Mouse (Mus musculus) brain, embryonic 14.5 days (tissue): ENCODE measurements at regions not wholly inside any gene's neighbourhood (a gene's known extent, or its start where the extent isn't known, plus 50 kb on each side); places are given as distances from the start of the nearest gene placed in this dataset.

Experiments used
- DNase-seq: peaks from one replicate; pipeline ENCODE4 v3.0.0-alpha.2; 2011; ENCODE audit warnings: low read depth
- CTCF ChIP-seq: fragments of 200-500 bp; IDR thresholded peaks from 2 replicates; pipeline ENCODE4 v1.5.1; 2012; ENCODE audit warnings: inconsistent platforms, mild to moderate bottlenecking, moderate library complexity, borderline replicate concordance; ENCODE audit not compliant: insufficient read depth, insufficient read length; ENCODE audit errors: extremely low read depth
- POLR2A ChIP-seq: fragments of 200-500 bp; IDR thresholded peaks from 2 replicates; pipeline ENCODE4 v1.6.1; 2012; ENCODE audit warnings: mild to moderate bottlenecking, inconsistent platforms, borderline replicate concordance; ENCODE audit not compliant: poor library complexity, insufficient read depth, insufficient read length, severe bottlenecking; ENCODE audit errors: extremely low read depth

DNA sequence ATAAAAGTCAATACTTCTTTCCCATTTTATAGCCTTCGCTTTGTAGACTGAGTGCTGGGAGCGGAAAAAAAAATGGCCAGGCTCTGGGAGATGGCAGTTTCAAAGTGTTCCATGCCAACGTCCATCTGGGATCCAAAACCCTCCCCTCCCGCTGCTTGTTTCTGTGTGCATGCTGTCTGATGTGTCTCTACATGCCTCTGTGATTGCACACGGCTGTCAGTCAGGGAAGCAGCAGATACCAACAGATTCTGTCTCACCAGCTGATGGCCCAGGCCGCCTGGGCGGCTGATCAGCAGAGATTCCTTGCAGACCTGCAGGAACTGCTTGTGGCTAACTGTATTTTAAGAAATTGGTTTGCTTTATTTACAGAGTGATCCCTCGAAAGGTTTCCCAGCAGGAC lies 245.4 kb upstream of the Satb1 start:
- TF ChIP-seq POLR2A (no peak), CTCF (no peak)
- DNase-seq: peak; percentile 64

DNA sequence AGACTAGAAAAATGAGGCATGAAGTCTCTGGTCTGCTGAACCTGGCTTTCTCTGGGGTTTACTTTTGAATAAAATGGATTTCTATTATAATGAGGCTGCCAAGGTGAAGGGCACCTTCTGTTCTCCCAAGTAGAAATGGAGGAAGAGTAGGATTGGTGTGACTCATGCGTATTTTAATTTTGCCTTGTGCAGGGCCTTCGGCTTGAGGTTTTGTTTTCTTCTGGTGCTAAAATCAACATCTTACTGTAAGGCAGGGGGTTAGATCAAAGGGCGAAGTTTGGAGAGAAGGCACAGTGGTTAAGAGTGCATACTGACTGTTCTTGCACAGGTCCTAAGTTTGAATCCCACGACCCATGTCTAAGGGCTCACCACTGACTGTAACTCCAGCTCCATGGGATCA lies 244.9 kb upstream of the Satb1 start:
- no peak for DNase-seq
- TF ChIP-seq CTCF: no peak
- no peak for TF ChIP-seq POLR2A

DNA sequence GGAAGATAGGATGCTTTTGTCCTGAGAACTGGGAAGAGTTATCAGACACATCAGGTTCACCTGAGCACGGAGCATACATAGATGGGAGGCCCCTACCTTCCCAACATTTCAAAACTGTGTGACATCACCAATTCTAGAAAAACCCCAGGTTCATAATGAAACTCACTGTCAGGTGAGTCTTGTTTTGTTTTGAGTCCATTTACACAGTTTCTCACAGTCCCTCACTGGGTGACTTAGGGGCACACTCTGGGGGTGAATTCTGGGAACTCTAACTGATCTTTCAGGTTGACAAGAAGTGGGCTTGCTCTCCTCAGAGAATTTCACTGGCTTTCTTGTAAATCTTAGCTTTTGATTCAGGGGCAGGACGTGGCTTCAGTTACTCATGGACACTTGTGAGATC lies 243.7 kb upstream of the Satb1 start:
- no peak for TF ChIP-seq POLR2A
- no peak for TF ChIP-seq CTCF
- DNase-seq: no peak

DNA sequence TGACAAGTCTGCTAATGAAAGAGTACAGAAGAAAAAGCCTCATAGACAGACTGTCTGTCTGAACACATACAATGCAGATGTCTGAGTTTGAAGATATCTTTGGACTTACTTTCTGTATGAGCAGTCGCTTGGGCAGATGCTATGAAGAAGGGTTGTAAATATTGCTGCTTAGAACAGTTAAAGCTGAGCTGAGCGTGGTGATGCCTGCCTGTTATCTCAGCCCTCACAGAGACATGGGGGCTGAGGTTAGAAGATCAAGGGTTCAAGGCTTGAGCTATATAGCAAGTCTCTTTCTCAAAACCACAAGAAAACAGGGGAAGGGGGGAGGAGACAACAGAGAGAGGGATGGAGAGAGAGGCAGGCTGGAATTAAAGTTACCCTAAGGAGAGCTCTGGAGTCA lies 234.6 kb upstream of the Satb1 start:
- TF ChIP-seq CTCF (no peak), POLR2A (no peak)
- no peak for DNase-seq

DNA sequence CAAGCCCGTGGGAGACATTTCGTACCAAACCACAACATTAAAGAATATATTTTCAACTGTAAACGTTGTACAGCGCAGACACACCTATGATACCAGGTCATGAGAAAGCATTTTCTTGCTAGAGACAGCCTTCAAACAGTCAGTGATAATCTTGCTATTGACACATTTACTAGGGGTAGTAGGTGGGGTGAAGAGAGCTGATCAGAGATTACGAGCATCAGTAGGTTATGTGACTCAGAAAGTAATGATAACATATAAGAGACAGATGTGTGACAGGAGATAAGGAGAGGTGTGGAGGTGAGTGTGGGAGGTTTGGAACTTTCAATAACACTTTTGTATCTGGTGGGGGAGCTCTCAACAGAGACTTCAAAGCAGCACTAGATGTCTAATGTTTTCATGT lies 231.5 kb upstream of the Satb1 start:
- TF ChIP-seq CTCF (no peak), POLR2A (no peak)
- DNase-seq: no peak

DNA sequence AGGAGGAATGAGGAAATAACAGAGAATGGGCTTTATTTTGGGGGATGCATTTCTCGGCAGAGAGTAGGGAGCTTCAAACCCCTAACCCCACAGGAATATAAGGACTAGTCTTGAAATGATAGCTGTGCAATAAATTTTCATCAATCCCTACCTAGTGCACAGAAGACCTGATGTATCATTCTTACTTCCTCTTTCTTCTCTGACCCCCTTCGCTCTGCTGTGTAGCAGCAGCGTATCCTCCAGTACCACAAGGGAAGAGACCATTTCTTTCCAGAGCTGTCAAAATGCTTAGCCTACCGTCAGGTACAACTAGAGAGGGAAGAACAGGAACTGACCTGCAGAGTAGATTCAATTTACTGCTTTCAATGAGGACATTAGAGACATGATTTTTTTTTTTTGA lies 230.0 kb upstream of the Satb1 start:
- TF ChIP-seq CTCF (no peak), POLR2A (no peak)

DNA sequence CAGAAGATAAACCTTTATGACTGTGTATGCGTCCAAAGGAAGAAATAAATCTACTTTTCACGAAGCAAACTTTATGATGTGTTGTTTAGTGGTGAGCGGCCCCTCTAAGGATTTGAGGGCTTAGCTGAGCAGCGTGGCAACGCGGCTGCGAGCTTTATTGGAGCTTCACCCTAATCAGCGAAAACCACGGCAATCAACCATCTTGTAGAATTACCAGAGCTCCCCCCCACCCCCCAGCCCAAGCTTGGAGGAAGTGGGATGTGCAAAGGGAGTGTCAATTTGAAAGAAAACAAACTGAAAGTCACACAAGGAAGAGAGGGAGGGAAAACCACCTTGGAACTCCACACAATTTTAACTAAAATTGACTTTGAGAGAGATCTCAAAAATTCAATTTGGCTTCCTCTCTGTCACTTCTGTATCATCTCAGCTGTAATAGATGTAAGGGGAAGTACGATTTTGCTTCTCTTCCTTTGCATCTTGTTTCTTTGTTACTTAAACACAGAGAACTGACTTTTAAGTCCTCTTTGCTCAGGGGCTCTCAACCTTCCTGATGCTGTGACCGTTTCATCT lies 229.1 kb upstream of the Satb1 start:
- no peak for DNase-seq
- TF ChIP-seq POLR2A (no peak), CTCF (no peak)

More for the DNA sequence above, 230.0 kb upstream of the Satb1 start:
- DNase-seq: no peak

DNA sequence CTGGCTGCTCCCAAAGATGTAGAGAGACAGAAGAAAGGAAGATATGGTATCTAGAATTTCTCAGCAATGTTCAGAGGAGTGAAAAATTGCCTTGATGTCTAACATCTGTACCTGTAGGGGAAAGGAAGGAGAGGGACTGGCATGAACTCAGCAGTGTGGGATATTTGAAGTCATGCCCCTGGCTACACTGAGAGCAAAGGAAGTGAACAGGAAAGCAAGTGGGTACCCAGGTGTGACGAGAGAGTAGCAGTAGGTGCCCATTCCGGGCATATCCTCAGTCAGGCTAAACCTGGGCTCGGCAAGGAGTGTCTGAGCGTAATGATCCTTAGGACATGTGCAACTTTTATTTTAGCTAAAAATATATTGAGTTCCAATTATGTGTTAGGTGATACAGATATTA lies 203.4 kb upstream of the Satb1 start:
- DNase-seq: no peak
- TF ChIP-seq CTCF (no peak), POLR2A (no peak)

DNA sequence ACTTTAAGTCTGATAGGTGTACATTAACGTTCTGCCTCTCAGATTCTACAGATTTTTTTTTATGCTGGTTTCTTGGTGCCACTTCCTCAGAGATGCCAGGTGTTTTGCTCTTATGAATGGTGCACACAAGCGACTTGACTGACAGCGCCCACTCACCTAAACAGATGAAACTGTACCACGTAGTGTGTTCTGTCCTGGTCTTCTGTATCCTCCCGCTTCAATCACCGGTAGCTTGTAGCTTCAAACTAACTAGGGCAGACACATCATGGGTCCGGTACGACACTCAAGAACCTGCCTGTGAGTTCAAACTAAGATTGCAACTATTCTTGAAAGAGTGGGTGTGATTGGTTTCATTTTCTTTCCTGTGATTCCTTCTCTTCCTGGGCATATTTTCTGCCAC lies 198.0 kb upstream of the Satb1 start:
- TF ChIP-seq CTCF (no peak), POLR2A (no peak)

DNA sequence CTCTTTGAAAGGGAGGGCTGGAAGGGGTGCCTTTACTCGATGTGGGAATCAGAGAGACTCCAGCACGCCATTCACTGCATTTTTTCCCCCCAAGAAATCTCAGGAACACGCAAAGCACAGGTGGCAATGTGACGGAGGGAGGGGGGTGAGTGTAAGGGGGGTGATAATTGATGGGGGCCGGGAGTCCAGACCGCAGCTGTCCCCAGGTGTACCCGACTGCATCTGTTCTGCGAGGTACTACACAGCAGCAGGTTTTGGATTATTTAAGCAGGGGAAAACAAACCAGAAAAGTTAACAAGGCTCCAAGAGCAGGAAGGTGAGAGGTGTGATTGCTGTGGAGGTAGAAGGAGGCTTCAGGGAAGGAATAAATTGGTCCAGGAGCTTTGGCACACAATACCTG lies 153.8 kb upstream of the Satb1 start:
- no peak for DNase-seq
- TF ChIP-seq POLR2A (no peak), CTCF (no peak)

More for the DNA sequence above, 198.0 kb upstream of the Satb1 start:
- no peak for DNase-seq

DNA sequence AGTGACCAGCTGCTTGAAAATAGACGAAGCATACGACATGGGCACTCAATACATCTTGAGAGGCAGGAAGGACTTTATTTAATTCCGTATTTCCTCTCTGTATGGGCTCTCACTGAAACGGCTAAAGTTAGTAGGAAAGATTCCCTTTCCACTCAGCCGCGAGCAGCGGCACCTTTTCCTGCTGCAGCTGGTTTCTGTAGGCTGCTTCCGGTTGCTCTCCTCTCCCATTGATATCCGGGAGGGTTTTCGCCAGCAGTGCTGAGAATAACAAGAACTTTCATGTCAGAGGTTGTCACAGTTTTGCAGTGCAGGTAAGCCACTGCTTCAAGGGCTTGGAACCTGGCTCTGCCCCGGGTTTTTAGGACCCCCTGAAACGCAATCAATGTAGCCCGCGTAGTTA lies 153.1 kb upstream of the Satb1 start:
- no peak for TF ChIP-seq CTCF
- no peak for TF ChIP-seq POLR2A
- DNase-seq: peak; percentile 36

DNA sequence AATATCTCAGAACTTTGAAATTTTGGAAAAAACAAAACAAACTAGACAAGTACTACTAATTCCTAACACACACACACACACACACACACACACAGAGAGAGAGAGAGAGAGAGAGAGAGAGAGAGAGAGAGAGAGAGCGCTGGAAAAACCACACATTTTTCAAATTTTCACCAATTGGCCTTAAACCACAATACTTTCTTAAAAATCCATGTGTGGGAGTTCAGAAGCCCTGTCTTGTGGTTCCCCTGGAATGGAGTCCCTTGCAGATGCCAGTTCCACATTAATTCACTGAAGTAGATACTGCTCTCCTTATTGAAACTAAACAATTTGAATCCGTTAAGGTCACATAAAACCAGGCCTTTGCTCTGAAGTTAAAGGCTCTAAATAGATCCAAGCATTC lies 146.0 kb upstream of the Satb1 start:
- no peak for TF ChIP-seq CTCF
- TF ChIP-seq POLR2A: no peak
- no peak for DNase-seq

DNA sequence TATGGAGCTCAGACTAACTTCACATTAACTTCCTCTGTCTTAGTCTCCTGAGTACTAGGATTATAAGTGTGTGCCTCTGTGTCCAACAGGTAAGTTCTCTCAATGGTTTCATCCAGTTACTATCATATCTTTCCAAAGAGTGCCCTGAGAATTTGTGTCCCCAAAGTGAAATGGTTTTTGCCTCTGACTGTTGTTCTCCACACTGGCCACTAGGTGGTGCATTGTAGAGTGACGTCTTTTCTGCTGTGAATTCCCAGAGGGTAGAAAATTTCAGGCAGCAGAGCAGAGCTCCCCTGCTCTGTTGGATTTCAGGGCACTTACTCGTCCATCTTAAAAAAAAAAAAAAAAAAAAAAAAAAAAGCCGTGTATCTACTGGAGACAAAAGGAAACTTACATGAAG lies 138.4 kb upstream of the Satb1 start:
- TF ChIP-seq POLR2A (no peak), CTCF (peak; percentile 54; the same call in 1 of the 2 replicates)
- DNase-seq: no peak

DNA sequence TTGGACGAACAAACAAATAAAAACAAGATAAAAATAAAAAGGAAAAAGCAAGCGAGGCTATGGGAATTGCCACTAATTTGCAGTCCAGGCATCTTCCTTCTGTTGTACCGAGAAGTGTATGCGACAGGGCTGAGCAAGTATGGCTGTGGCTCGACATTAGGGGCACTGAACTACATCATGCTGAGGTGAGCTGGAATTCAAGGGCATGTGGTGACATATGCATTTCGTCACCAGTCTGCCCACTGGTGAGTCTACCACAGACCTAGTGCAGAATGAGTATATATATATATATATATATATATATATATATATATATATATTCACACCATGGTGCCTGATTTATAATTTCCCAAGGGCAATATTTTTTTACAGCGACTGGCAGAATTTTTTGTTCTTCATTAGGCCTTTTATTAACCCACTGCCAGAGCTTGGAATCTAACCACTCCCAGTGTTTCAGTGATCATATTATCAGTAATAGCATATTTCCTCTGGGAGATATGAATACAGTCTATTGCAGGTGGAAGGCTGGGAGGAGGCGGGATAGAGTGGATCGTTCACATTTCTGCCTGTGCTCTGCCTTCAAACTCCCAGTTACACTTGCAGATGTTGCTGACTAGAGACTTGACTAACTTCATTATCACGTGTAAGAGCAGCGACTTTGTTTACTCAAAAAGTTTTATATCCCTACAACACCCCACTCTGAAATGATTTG lies 133.6 kb upstream of the Satb1 start:
- DNase-seq: no peak
- TF ChIP-seq POLR2A (no peak), CTCF (no peak)
